2 mouse cellular contexts compared by ENCODE assay signal in the genomic region with DNA sequence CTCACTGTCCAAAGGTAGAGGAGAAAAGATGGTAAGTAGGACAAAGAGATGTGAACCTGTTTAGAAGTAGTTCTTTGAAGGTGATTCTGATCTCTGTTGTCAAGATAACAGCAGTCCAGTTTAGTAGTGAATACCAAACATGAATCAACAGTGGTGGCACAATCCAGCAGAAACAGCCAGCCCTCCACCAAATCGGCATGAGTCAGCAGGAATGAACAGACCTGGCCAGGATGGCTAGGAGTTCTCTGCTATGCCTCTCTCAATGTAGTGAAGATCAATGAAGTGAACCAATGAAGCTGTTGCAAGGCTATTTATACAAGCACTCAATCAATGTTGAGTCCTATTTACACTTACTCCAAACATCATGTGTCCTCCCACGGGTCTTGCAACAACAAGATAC.
TF ChIP-seq lines count a peak whose summit lies in the region.

No protein-coding gene starts in this region.

TF ChIP-seq in CH12.LX, 34 proteins besides CTCF, POLR2A, EP300 and RAD21:
- TF ChIP-seq RCOR1 (conservative IDR thresholded peaks at IDR 0.05; ENCODE audit: low read depth, low read length) (no peak), ZMIZ1 (IDR thresholded peaks at IDR 0.05; ENCODE audit: low read depth, low read length) (no peak), MAFK (IDR thresholded peaks at IDR 0.05; ENCODE audit: insufficient replicate concordance, low read length) (peak; percentile 65; the same call in 1 of the 2 replicates)

TF ChIP-seq in ES-E14, 5 proteins besides CTCF, POLR2A, EP300 and RAD21:
- TF ChIP-seq CHD2 (IDR thresholded peaks at IDR 0.05; ENCODE audit: low read depth, low read length) (no peak), MAFK (IDR thresholded peaks at IDR 0.05; ENCODE audit: insufficient read depth, low read depth, low read length) (peak; percentile 65; the same call in 1 of the 2 replicates)
